Mouse (Mus musculus): ENCODE data around the gene Lenep. TPM values are rescaled to one million over a fixed set of nuclear protein-coding genes. Genes with fewer than 3 reads are reported as not detected.
A peak's percentile ranks its signal among the peaks of the same experiment; 100 is the strongest.

Lenep gene
- polyA plus RNA-seq, 1 experiment, result not detected

DNA sequence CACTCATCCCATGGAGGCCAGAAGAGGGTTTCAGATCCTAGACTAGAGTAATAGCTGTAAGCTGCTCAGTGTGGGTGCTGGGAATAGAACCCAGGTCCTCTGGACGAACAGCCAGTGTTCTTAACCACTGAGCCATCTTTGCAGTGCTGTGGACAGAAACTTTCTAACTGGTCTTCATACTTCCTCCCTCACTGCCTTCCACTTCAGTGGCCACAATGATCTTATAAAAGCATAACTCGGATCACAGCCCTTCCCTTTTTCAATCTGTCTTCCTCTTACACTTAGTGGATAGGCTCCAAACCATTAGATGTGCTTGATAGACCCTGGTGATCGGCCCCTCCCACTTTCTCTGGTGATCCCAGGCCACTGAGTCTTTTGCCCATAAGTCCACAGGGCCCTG, 42.4 kb downstream of the Lenep start:
- 63% methylated on average over 3 of the region's 3 CpGs for WGBS
- H3K27ac ChIP-seq (ENCODE audit: insufficient read depth, low read depth, low read length), result no peak overlapping the region

DNA sequence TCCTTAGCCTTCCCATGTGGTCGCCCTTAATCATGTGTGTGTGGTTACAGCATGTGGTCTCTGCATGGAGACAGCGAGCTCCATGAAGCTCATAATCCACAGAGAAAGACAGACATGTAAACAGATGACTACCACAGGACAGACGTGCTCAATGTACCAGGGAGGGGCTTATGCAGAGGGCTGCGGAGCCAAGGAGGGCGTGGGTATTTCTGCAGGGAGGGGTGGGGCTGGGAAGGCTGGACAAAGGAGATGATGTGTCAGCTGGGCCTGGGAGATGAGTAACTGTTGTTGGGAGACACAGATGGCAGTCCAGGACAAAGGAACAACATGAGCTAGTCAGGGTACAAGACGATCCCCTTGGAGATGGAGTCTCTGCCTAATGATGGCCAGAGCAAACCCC, 43.0 kb downstream of the Lenep start:
- Histone ChIP-seq H3K27ac (ENCODE audit: insufficient read depth, low read depth, low read length) (no peak overlapping the region), H3K36me3 (ENCODE audit: control insufficient read depth, insufficient read depth, low read length) (no peaks in the 10 kb centered on the region), H3K4me1 (ENCODE audit: control insufficient read depth, insufficient read depth, low read length) (peaks cover 12% of the 10 kb centered on the region; the same call in 1 of the 2 replicates), H3K4me3 (ENCODE audit: insufficient read depth, low read depth, low read length) (no peak overlapping the region), H3K27me3 (replicated peaks; ENCODE audit: control insufficient read depth, insufficient read depth, low read length) (no peaks in the 10 kb centered on the region)
- TF ChIP-seq POLR2A (IDR thresholded peaks at IDR 0.05; ENCODE audit: low read depth, low read length), result no peak
- 63% methylated on average over 6 of the region's 6 CpGs for WGBS
- no peak for DNase-seq

More for the DNA sequence above, 42.4 kb downstream of the Lenep start:
- H3K36me3 ChIP-seq (ENCODE audit: control insufficient read depth, insufficient read depth, low read length), result no peaks in the 10 kb centered on the region
- H3K4me3 ChIP-seq (ENCODE audit: insufficient read depth, low read depth, low read length), result no peak overlapping the region
- DNase-seq, result no peak
- TF ChIP-seq CTCF (conservative IDR thresholded peaks at IDR 0.05; ENCODE audit: insufficient read depth, insufficient read length, low read depth, low read length) (no peak), POLR2A (IDR thresholded peaks at IDR 0.05; ENCODE audit: low read depth, low read length) (no peak)
- peaks cover 7% of the 10 kb centered on the region; the same call in 1 of the 2 replicates for H3K4me1 ChIP-seq (ENCODE audit: control insufficient read depth, insufficient read depth, low read length)
- no peaks in the 10 kb centered on the region for H3K27me3 ChIP-seq (replicated peaks; ENCODE audit: control insufficient read depth, insufficient read depth, low read length)

DNA sequence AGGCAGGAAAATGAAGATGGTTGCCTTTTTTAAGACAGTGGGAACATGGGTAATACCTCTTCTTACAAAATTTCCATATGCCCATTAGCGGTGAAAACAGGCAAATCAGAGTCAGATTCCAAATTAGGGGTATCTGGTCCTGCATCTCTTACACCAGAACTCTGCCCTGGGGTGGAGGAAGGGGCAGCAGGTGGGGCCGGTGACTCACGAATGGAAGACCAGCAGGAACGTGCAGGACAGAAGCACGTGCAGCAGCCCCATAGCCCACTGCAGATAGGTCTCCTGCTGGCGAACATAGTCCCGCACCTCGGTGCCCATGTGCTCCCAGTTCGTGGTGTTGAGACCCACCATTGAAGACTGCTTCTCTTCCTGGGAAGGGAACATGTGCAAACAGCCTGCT, 46.6 kb downstream of the Lenep start:
- Histone ChIP-seq H3K27me3 (replicated peaks; ENCODE audit: control insufficient read depth, insufficient read depth, low read length) (no peaks in the 10 kb centered on the region), H3K36me3 (ENCODE audit: control insufficient read depth, insufficient read depth, low read length) (no peaks in the 10 kb centered on the region), H3K4me3 (ENCODE audit: insufficient read depth, low read depth, low read length) (no peak overlapping the region), H3K4me1 (ENCODE audit: control insufficient read depth, insufficient read depth, low read length) (peaks cover 12% of the 10 kb centered on the region; the same call in 1 of the 2 replicates), H3K27ac (ENCODE audit: insufficient read depth, low read depth, low read length) (peak overlapping the region; percentile 17)
- no peak for DNase-seq
- TF ChIP-seq CTCF (conservative IDR thresholded peaks at IDR 0.05; ENCODE audit: insufficient read depth, insufficient read length, low read depth, low read length), result no peak
- no peak for TF ChIP-seq POLR2A (IDR thresholded peaks at IDR 0.05; ENCODE audit: low read depth, low read length)
- 78% methylated on average over 9 of the region's 9 CpGs for WGBS

DNA sequence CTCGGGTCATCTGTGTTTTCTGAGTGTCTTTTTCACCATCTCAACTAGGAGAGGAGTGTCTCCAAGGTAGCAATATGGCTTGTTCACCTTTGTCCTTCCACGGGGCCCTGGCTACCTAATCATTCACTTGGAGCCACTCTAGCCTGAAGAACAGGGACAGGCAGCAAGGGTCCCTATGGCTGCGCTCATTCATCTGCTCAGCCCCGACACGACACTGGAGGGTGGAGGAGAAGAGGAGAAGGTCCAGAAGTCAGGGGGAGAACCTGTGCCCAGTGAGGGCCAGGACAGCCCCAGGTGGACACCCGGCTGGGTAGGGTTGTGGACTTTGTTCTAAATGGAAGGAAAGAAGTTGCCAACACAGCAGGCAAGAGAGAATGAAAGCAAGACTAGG, 47.1 kb downstream of the Lenep start:
- WGBS, result 52% methylated on average over 6 of the region's 6 CpGs
- Histone ChIP-seq H3K4me1 (ENCODE audit: control insufficient read depth, insufficient read depth, low read length) (peaks cover 12% of the 10 kb centered on the region; the same call in 1 of the 2 replicates), H3K27ac (ENCODE audit: insufficient read depth, low read depth, low read length) (peak overlapping the region; percentile 17), H3K4me3 (ENCODE audit: insufficient read depth, low read depth, low read length) (no peak overlapping the region), H3K36me3 (ENCODE audit: control insufficient read depth, insufficient read depth, low read length) (no peaks in the 10 kb centered on the region), H3K27me3 (replicated peaks; ENCODE audit: control insufficient read depth, insufficient read depth, low read length) (no peaks in the 10 kb centered on the region)
- TF ChIP-seq POLR2A (IDR thresholded peaks at IDR 0.05; ENCODE audit: low read depth, low read length), result no peak
- TF ChIP-seq CTCF (conservative IDR thresholded peaks at IDR 0.05; ENCODE audit: insufficient read depth, insufficient read length, low read depth, low read length), result no peak
- DNase-seq, result peak; percentile 82

DNA sequence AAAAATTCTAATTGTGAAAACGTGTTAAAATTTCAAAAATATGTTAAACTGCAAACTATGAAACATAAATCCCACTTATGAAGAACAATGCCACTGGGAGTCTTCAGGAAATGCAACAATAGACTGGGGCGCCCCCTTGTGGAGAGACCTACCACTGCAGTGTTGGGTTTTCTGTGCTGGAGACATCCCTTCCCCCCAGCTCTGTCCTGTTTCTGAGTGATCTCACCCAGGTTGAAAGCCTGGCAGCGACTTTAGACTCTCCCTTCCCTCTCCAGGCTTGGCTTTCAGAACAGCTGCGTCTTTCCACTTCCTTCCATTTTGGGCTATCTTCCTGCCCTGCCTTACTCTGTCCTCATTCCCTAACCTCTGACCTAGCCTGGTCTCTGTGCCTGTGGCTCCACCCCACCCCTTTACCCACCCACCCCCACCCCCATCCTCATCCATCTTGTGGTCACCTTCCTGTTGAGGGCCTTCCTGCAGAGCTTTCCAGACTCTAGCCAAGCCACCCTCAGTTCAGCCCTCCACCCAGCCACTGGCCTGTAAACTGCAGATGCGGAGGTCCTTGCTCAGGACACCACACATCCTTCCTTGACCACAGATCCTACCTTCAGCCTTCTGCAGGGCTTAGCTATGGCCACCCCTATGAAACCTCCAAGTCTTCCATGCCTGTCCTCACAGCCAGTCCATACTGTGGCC, 47.6 kb downstream of the Lenep start:
- TF ChIP-seq POLR2A (IDR thresholded peaks at IDR 0.05; ENCODE audit: low read depth, low read length) (no peak), CTCF (conservative IDR thresholded peaks at IDR 0.05; ENCODE audit: insufficient read depth, insufficient read length, low read depth, low read length) (peak; percentile 84)
- peak overlapping the region; percentile 17; the same call in 1 of the 2 replicates for H3K27ac ChIP-seq (ENCODE audit: insufficient read depth, low read depth, low read length)
- DNase-seq, result peak; percentile 95

DNA sequence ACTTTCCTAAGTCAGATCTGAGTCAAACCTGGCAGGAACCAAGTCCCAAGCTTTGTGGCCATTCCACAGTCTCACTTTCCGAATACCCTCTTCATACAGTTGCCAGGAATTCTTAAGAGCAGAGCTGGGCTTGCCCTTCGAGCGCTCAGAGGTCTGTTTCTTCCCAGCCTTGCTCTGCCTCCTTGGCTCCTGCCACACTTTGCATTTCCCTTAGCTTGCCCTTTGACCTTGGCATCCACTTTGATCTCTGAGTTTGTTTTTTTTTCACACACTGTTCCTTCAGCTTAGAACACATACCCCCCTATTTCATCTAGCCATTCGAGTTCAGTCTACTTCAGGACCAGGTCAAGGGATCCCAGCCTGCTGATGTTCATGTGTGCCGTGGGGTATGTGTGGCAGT, 51.3 kb downstream of the Lenep start:
- Histone ChIP-seq H3K36me3 (ENCODE audit: control insufficient read depth, insufficient read depth, low read length) (no peaks in the 10 kb centered on the region), H3K27ac (ENCODE audit: insufficient read depth, low read depth, low read length) (no peak overlapping the region), H3K27me3 (replicated peaks; ENCODE audit: control insufficient read depth, insufficient read depth, low read length) (no peaks in the 10 kb centered on the region), H3K4me3 (ENCODE audit: insufficient read depth, low read depth, low read length) (no peak overlapping the region), H3K4me1 (ENCODE audit: control insufficient read depth, insufficient read depth, low read length) (peaks cover 14% of the 10 kb centered on the region; the same call in 1 of the 2 replicates)
- peak; percentile 83 for DNase-seq
- TF ChIP-seq POLR2A (IDR thresholded peaks at IDR 0.05; ENCODE audit: low read depth, low read length) (no peak), CTCF (conservative IDR thresholded peaks at IDR 0.05; ENCODE audit: insufficient read depth, insufficient read length, low read depth, low read length) (no peak)
- WGBS, result 44% methylated on average over 5 of the region's 5 CpGs

More for the DNA sequence above, 47.6 kb downstream of the Lenep start:
- 11% methylated on average over 5 of the region's 5 CpGs for WGBS
- Histone ChIP-seq H3K27me3 (replicated peaks; ENCODE audit: control insufficient read depth, insufficient read depth, low read length) (no peaks in the 10 kb centered on the region), H3K4me3 (ENCODE audit: insufficient read depth, low read depth, low read length) (no peak overlapping the region), H3K36me3 (ENCODE audit: control insufficient read depth, insufficient read depth, low read length) (no peaks in the 10 kb centered on the region), H3K4me1 (ENCODE audit: control insufficient read depth, insufficient read depth, low read length) (peaks cover 14% of the 10 kb centered on the region; the same call in 1 of the 2 replicates)

Other genes starting within 250 kb of the Lenep start
- gene Hcn3, start 242.6 kb downstream of the Lenep start, polyA plus RNA-seq (2012; rRNA removed), result 1.1 and 1.4 TPM in 2 replicates
- gene Clk2, start 238.0 kb downstream of the Lenep start, polyA plus RNA-seq (2012; rRNA removed), result 37.8 and 40.2 TPM in 2 replicates
- 138 and 141 TPM in 2 replicates for gene Scamp3, start 225.3 kb downstream of the Lenep start, polyA plus RNA-seq (2012; rRNA removed)
- gene Fam189b, start 219.7 kb downstream of the Lenep start, polyA plus RNA-seq (2012; rRNA removed), result 18.3 and 18.4 TPM in 2 replicates
- gene Gba, start 199.9 kb downstream of the Lenep start, polyA plus RNA-seq (2012; rRNA removed), result 61.6 and 65.3 TPM in 2 replicates
- gene Thbs3, start 187.6 kb downstream of the Lenep start, polyA plus RNA-seq (2012; rRNA removed), result 5.0 and 7.9 TPM in 2 replicates
- gene Mtx1, start 175.7 kb downstream of the Lenep start, polyA plus RNA-seq (2012; rRNA removed), result 257 and 283 TPM in 2 replicates
- gene Muc1, start 173.7 kb downstream of the Lenep start, polyA plus RNA-seq (2012; rRNA removed), result 45.9 and 53.8 TPM in 2 replicates
- 142 and 173 TPM in 2 replicates for gene Krtcap2, start 156.8 kb downstream of the Lenep start, polyA plus RNA-seq (2012; rRNA removed)
- 9.1 and 10.5 TPM in 2 replicates for gene Trim46, start 156.5 kb downstream of the Lenep start, polyA plus RNA-seq (2012; rRNA removed)
- gene Dpm3, start 143.4 kb downstream of the Lenep start, polyA plus RNA-seq (2012; rRNA removed), result 431 and 562 TPM in 2 replicates
- 109 and 110 TPM in 2 replicates for gene Slc50a1, start 132.2 kb downstream of the Lenep start, polyA plus RNA-seq (2012; rRNA removed)
- gene Efna1, start 121.7 kb downstream of the Lenep start, polyA plus RNA-seq (2012; rRNA removed), result 54.1 and 59.2 TPM in 2 replicates
- gene Efna3, start 79.8 kb downstream of the Lenep start, polyA plus RNA-seq (2012; rRNA removed), result 2.4 and 4.2 TPM in 2 replicates
- 8.2 and 10.4 TPM in 2 replicates for gene Efna4, start 64.8 kb downstream of the Lenep start, polyA plus RNA-seq (2012; rRNA removed)
- gene Adam15, start 52.8 kb downstream of the Lenep start, polyA plus RNA-seq (2012; rRNA removed), result 95.1 and 111 TPM in 2 replicates
- gene Dcst2, start 40.8 kb downstream of the Lenep start, polyA plus RNA-seq (2012; rRNA removed), result 0.38 and 0.41 TPM in 2 replicates
- 1.8 and 2.2 TPM in 2 replicates for gene Dcst1, start 37.5 kb downstream of the Lenep start, polyA plus RNA-seq (2012; rRNA removed)
- 54.3 and 58.8 TPM in 2 replicates for gene Zbtb7b, start 8.0 kb downstream of the Lenep start, polyA plus RNA-seq (2012; rRNA removed)
- 54.6 and 56.7 TPM in 2 replicates for gene Flad1, start 9.1 kb upstream of the Lenep start, polyA plus RNA-seq (2012; rRNA removed)
- 6.8 and 7.3 TPM in 2 replicates for gene Cks1b, start 15.6 kb upstream of the Lenep start, polyA plus RNA-seq (2012; rRNA removed)
- 53.2 and 57.2 TPM in 2 replicates for gene Shc1, start 15.7 kb upstream of the Lenep start, polyA plus RNA-seq (2012; rRNA removed)
- gene Pygo2, start 27.4 kb upstream of the Lenep start, polyA plus RNA-seq (2012; rRNA removed), result 26.2 and 45.6 TPM in 2 replicates
- gene Pbxip1, start 33.9 kb upstream of the Lenep start, polyA plus RNA-seq (2012; rRNA removed), result 60.5 and 61.3 TPM in 2 replicates
- gene Pmvk, start 51.7 kb upstream of the Lenep start, polyA plus RNA-seq (2012; rRNA removed), result 20.6 and 27.2 TPM in 2 replicates
- gene Kcnn3, start 117.4 kb upstream of the Lenep start, polyA plus RNA-seq (2012; rRNA removed), result 1.3 TPM in 2 replicates